Mouse (Mus musculus): Measurements from ENCODE around the gene Tjp1.

The Tjp1 gene

GRCm38 (mm10) chr7:65527071-65528007 is at the start of gene Tjp1:
Tjp1 (minus strand) TSS chr7:65527781.
- no peak for DNase-seq

DNA sequence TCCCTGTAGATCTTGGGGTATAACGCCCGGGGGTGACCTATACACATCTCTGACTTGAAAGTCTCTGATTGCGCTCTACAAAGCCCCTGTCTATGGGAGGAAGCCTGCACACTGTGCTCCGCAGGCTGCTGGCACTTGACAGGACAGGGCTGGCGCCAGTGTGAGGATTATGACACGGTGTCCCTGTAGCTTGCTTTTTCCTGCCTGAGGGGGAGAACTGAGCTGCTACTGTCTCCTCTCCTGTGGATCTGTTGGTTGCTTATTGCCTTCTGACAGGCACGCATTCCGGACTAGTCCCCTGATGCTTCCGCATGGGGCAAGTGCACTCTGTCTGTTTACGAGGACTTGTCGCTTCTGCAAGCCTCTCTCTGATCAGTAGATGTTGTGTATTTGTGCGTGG is 49.5 kb upstream of the Tjp1 start:
- DNase-seq, result no peak

DNA sequence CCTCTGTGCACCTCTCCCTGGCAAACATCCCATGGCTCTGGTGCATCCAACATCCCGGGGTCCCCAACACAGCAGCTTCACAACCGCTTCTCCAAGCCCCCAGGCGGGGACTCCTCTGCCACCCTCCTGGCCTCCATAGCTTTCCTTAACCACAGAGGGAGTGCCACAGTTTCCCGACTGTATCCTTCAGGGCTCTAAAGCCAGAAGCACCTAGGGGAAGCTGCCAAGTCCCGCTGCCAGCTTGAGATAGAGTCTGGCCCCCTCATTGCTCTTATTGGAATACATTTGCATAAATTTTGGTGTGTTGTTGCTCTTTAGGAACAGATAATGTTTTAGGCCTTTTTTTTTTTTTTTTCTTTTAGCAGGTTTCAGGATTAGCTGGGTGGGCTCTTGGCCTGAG is 45.1 kb upstream of the Tjp1 start:
- no peak for DNase-seq

DNA sequence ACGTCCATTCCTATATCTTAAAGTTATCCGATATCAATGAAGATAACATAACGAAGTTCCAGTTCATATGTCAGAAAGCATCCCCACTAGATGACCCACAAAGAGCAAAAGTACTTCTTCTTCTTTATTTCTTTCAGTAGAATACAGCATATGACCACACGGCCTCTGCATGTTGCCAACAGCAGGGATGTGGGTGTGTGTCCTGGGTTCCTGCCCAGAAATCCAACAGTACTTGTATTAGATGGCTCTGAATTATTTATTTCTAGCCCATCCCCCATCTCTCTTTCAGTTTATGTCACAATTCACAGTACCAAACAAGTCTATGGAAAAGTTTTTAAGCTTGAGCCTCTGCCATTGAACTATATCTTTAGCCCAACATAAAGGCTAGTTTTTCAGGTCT is 43.1 kb upstream of the Tjp1 start:
- DNase-seq, result no peak

GRCm38 (mm10) chr7:65555996-65556395 is 28.4 kb upstream of the Tjp1 start:
- no peak for DNase-seq

DNA sequence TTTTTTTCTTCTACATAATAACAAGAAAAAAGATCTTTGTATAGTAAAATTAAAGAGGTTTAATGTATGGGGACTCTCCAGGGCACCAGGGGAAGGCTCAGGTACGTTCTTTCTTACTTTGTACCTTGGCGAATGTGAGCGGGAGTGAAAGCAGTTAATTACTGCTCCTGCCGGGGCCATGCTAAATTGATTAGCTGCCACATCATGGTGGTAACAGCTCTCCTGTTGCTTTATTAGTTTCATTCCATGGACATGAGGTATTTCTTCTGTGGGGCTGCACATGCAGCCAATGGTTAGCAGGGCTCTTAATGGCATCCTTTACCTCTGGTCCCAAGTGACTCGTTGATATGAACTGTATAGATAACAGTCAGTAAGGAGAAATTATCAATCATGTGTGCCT is 18.2 kb upstream of the Tjp1 start:
- DNase-seq, result no peak

- no peak for DNase-seq
Measured at GRCm38 (mm10) chr7:65532689-65533088, 5.1 kb upstream of the Tjp1 start.

DNA sequence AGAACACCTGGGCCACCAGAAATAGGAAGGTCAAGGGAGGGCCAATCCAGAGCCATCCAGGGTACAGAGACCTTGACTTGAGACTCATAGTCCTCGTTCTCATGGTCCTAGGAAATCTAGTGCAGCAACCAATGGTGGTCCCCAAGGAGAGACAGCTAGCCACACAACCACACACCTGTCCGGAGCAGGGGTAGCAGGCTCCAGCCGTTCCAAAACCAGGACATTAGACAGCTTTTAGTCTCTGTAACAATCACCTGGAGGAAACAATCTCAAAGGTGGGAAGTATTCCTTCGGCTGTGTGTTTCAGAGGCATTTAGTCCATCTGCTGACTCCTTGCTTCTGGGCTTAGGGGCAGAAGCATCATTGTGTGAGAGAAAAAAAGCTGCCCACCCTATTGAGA is 4.5 kb downstream of the Tjp1 start:
- no peak for DNase-seq

DNA sequence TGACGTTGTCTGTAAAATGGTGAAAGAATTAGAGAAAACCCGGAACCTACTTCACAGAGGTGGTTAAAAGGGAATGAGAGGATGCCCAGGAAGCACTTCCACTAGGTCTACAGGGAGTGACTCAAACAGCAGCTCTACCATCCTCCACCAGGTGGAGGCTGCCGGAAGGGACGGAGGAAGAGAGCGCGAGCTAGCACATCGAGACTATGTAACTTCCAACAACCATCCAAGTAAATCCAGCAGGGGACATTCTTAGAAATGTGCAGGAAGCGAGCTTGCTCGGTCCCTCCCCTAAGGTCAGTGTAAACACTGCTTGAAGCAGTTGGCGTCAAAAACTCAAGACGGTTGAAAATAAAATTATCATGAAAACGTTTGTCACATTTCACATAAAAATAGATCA is 5.1 kb downstream of the Tjp1 start:
- DNase-seq, result no peak

DNA sequence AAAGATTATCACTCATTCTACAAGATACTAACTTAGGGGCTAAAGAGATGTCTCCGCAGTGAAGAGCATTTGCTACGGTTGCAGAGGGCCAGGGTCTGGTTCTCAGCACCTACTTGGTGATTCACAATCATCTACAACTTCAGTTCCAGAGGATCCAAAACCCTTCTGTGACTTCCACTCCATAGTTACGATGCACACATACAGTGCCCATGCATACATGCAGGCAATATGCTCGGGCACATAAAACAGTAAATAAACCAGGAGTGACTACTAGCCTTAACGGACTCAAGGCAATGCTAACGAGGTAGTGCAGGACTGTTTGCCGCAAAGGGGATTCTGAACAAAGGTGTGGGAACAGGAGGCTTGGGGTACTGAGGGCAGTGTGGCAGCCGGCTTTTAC is 7.0 kb downstream of the Tjp1 start:
- DNase-seq, result no peak

DNA sequence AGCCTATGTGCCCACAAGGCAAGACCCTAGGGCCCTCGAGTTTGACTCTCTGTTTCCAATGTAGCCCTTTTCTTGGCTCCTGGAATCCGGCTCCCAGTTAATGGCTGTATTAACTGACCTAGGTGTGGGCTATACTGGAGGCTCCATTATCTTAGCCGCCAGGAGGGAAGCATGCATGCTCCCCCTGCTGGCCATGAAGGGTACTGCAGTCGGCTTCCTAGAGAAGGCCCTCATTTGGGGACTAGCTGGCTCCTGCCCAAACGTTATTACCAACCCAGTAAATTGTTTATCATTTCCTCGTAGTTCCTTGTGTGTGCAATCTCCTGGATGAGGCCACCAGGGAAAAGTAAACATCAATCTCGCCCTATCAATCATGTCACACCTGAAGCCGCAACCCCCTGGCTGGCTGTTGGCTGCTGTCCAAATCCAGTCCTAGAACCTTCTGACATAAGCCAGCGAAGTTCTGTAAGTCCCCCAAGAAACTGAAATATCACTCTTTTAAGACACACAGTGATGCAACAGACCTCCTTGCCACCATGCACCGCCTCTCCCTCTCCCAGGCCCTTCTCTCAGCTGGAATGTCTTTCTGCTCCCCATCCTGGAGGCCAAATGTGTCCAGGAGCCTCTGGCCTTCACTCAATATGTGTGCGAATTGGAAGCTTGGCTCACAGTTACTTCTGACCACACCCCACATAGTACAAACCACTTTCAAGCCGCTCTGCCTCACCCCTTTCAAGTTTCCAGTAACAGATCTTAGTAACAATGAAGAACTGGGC is 7.6 kb downstream of the Tjp1 start:
- peak; percentile 9 to 59 for DNase-seq

GRCm38 (mm10) chr7:65516903-65517302 is 10.7 kb downstream of the Tjp1 start:
- no peak for DNase-seq

DNA sequence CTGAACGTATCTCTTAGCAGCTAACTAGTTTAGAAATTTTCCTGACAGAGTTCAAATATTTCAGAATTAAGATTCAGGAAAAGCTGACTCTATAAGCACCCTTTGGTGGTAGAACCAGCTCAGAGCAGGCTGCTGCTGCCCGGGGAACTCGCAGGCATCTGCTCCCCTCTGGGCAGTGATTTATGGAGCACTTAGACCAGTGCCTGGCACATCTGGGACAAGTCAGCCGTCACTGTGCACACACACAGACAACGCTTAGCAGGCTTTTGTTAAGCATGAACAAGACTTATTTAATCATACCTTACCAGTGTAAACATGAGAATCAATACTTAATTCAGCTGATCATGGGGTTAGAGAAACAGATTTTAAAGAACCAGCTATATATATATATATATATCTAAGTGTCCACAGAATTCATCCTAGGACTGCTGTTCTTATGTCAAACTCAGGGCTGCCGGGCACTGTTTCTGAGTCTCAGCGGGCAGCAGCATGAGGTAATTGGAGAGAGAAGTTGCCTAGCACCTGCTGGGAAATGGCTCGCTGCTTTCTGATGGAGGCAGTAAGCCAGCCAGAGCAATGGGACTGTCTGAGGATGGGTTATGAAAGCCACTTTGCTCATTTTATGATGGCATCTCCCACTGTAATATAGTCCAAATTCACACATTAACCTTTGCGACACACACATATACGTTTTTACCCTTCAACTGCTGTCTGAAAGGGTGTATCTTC is 14.0 kb downstream of the Tjp1 start:
- DNase-seq, result no peak

DNA sequence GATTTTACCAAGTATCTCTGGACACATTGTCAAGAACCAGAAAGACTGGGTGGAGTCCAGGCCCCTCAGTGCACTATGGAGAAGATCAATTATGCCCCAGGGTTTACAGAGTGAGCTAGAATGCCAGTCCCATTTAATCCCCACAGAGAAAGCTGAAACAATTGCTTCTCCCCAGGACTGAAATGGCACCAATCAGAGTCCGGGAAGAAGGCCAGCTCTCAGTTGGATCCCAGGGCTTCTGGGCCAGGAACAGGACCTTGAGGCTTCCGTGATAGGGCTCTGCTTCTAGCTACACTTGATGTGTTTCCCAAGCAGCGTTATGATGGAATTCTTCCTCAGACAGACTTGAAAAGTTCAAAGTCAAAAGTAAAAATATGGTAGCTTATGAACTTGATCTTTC is 18.2 kb downstream of the Tjp1 start:
- no peak for DNase-seq

DNA sequence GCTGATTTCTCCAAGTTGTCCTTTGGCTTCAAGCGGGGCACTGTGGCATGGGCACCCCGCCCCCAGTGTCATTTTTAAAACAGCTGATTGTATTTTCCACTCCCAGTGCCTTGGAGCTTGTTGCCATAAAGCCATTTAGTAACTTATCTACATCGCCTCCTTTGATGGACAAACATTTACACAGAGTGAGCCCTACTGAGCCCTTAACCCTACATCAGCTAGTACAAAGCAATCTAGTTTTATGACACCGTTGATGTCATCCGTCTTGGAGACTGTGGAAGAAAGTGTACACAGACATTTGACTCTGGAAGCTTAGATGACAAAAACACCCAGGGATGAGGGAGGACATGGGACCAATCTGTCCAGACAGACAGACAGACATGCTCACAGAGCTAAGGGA is 20.2 kb downstream of the Tjp1 start:
- no peak for DNase-seq

DNA sequence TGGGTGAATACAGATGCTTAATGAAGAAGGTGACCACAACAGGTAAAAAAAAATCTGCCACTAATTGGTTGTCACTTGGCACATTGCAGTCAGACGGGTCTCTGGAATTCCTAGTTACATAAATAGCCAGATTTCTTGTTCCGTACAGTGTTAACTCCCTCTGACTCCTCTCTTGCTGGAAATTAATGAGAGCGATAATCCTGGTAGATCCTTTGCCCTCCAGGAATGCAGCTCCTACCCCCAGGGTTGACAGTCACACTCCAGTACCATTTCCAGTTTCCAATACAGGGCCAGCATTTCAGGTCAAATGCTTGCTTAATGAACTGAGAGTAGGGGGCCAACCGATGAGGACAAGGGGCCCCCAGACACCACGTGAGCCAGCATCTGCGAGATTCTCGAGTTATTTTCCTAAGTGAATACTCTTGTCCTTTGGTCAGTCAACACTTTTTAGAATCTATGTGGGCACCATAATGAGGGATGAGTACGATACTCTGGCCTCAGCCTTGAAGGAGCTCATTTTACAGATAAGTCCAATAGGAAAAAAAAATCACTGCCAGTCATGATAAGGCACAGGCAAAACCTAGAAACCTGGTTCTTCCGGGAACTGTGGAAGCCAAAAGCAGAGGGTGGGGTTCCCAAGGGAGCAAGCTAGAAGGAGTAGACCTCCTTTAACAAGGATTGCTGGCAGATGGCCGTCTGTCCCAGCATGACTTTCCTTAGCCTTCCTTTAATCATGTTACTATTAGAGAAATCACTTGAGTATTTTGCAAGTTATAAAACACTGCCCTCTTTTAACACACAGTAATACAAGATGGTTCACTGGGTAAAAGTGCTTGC is 24.9 kb downstream of the Tjp1 start:
- DNase-seq, result no peak

DNA sequence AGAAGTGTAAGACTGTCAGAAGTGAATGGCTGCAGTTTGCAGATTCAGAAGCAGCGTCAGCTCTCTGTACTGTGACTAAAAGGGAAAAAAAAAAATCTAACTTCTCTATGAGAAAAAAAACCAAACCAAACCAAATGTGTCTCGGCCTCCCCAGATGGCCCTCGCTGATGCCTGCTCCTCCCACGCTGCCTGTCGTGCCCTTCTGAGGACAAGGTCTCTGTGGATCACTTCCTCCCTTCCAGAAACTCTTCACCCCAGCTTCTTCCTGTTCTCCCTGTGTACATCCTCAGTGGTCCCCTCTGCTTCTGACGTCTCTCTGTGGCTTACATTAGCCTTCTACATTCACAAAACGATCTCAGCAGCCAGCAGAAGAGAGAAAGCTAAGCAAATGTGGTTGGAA is 26.8 kb downstream of the Tjp1 start:
- no peak for DNase-seq

DNA sequence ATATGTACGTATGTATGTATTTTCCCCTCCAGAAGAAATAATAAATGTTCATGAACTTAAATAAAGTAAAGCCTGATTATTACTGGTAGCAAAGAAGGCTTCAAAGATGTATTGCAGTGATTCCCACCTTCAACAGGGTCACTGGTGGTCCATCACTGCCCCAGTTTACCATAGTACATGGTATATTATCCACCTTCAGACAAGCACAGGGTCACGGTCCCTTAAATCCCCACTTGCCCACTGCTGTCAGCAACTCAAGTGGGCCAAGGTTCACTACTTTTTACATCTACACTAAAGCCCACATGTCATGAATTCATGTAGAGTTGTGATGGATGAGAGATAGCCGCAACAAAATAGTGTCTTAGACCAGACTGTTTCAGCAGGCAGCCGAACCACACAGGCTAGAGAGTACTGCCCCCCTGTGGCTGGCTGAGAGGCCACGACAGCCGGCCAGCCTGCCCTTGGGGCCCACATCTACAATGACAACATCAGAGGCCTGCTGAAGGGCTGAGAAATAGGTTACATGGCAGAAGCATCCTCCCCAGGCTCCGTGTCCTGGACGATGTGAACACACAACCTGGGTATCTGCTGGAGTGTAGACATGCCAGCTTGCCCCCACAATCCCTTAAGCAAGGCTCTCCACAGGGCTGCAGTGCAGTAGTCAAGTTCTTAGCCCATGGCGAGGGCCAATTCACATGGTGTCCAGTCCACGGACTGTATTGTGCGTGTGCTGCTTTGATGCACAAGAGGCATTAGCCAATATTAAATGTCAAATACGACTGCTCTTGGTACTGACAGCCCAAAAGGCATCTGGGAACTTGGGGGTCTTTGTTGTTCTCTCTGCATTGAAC is 29.6 kb downstream of the Tjp1 start:
- peak in 1 of 2 experiments; percentile 19 for DNase-seq

- DNase-seq, result no peak
Measured at GRCm38 (mm10) chr7:65490526-65490925, 37.1 kb downstream of the Tjp1 start.

DNA sequence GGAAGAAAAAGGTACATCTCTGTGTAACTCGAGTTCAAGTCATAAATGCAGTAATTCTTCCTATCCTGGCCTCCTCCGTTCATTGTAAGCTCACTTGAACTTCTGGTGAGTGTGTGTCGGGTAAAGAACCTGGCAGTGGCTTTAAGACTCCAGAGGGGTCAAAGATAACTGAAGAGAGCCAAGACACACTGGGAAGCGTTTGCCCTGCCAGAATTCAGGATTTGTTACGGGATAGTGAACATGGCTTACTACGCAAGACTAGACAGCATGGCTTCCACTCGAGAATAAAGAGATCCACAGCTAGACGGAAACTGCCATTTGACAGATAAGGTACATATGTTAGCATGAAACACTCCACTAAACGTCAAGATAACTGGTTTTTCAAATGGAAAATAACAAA is 37.8 kb downstream of the Tjp1 start:
- DNase-seq, result no peak

GRCm38 (mm10) chr7:65489195-65489594 is 38.4 kb downstream of the Tjp1 start:
- DNase-seq, result no peak

All from spleen, adult 18-20 months (tissue).